Mouse (Mus musculus) E14TG2a.4 (cell line): ENCODE results near the gene Myh9.

Experiments used
- CTCF ChIP-seq: conservative IDR thresholded peaks from 2 replicates; pipeline ENCODE4 v1.5.1; 2014; ENCODE audit warnings: low read length
- POU5F1 ChIP-seq: IDR thresholded peaks from 2 replicates; pipeline ENCODE4 v1.6.1; 2014; ENCODE audit warnings: low read length, borderline replicate concordance

DNA sequence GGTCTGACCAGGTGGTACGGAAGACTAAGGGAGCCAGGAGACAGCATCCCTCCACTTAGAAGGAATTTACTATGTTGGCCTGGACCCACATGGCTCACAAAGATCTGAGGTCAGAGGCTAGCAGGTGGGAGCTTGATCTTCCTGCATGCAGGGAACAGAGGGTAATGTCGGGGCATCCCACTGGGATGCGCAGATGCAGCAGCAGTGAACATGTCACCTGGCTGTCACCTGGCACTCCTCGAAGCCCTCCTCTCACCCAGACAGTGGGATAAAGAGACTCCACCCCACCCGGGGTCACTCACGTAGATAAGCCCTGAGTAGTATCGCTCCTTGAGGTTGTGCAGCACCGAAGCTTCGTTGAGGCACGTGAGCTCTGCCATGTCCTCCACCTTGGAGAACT, 29.4 kb downstream of the Myh9 start:
- TF ChIP-seq CTCF, result no peak
- TF ChIP-seq POU5F1, result no peak
